Mouse (Mus musculus) gastrocnemius, postnatal 4 days (tissue): ENCODE data around the gene Ak8. TPM values are rescaled to one million over a fixed set of nuclear protein-coding genes. Genes with fewer than 3 reads are reported as not detected.
A peak's percentile ranks its signal among the peaks of the same experiment; 100 is the strongest.

Experiments used
- DNase-seq, 2 experiments: peaks; one replicate each; pipeline ENCODE4 v3.0.0; 2021 to 2022; ENCODE audit warnings: low spot score in 2 of 2, mixed read lengths in 2 of 2
- total RNA-seq, 2 experiments: library from RNA; stranded (reverse); gene quantifications; 2 replicates each; pipeline ENCODE4 v1.2.3; 2021

The Ak8 gene
- total RNA-seq, 2 experiments from 2014 or later, result 0.23 TPM; not detected in 1

DNA sequence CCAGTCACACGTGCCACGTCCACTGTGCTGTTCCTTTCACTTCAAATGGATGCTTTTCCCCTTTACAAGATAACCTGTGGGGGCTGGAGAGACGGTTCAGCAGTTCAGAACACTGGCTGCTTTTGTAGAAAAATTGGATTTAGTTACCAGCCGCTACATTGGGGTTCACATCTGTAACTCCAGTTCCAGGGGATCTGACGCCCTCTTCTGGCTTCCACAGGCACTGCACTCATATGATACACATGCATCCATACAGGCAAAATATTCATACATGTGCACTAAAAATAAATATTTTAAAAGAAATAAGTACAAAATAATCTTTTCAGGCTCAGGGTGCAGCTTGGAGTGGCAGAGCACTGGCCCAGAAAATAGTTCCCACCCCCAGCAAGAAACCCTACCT lies 94.7 kb downstream of the Ak8 start:
- no peak for DNase-seq

DNA sequence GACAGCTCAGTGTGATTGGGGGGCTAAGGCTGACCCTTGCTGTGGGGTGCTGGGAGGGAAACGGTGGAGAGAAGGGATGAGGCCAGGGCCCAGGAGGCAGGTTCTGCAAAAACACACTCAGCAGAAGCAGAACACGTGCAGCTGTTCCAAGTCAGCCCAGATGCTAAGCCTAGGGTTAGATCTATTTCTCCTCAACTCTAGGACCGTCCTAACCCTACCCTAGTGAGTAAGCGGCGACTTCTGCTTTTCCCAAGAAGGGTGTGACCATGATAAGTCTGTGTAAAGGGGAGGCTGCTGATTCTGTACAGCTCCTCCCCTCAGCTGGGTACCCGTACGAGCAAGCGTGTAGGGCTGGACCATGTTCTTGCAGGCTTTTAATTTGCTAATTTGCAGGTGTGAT lies 96.3 kb downstream of the Ak8 start:
- DNase-seq, result no peak

DNA sequence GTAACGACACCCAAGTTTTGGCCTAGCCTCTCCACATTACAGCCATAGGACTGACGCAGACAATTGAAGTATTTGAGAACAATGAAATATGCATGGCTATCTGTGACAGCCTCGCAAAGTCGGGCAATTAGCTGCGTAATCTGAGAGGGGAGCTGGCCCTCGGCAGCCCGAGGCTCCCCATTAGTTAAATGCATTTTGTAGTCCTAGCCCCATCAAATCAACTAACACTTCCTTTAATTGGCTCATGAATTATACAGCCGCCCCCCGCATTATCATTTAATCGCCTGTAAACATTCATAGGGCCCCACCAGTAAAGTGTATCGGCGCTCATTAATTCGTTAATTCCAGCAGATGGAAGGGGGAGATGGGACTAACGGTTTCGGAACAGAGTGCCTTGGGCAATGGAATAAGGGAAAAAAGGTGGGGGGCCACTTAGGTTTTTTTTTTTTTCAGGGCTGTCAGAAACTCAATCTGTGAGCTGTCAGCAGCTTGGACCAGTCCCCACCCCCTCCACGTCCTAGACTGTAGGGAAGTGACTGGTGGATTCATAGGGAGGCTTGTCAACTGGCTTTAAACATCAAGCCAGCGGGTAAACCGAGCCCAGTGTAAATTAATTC lies 97.6 kb downstream of the Ak8 start:
- DNase-seq, result no peak

DNA sequence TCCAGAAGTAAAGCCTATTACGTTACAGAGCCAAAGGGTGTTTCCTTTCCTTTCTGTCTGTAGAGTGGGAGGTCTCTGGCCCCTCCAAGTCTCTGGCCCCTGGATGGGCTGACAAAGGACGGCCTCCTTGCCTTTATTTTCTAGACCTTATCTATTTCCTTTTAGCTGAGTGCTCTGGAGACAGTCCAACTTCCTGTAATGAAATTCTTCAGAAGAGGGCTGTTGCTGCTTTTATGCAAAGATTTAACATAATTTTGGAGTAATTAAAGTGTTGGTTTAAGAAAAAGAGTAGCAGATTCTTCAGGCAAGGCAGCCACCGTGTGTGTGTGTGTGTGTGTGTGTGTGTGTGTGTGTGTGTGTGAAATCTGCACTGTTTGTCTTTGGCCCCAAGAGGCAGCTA lies 98.4 kb downstream of the Ak8 start:
- DNase-seq, result no peak

DNA sequence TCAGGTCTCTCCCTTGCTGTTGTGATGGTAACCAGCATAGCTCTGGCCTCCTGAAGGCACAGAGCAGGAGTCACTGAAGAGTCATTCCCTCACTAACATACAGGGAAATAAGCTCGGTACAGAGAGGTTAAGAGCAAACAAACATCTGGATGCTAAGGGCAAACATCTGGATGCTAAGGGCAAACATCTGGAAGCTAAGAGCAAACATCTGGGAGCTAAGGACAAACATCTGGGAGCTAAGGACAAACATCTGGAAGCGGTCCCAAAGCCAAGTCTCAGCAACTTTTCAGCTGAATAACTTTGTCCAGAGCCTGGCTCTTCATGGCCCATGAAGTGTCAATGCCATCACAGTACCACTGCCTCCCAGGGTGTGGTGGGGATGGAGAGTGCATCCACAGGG lies 99.6 kb downstream of the Ak8 start:
- no peak for DNase-seq

DNA sequence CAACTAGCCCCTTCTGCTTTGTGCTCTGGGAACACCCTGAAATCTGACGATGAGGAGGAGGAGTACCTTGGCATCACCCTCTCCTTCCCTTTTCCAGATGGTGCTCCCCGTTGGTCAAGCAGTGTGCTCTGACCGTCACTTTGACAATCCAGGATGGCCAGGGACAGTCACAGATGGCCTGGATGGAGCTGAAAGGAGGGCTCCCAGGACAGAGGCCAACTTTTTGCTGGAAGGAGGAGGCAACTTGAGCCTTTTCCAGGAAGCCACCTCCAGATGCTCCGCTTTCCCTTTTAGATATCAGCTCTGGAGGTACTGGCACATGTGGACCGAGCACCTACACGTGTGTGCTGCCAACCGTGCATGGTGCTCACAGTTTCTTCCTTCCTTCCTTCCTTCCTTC lies 103.4 kb downstream of the Ak8 start:
- no peak for DNase-seq

DNA sequence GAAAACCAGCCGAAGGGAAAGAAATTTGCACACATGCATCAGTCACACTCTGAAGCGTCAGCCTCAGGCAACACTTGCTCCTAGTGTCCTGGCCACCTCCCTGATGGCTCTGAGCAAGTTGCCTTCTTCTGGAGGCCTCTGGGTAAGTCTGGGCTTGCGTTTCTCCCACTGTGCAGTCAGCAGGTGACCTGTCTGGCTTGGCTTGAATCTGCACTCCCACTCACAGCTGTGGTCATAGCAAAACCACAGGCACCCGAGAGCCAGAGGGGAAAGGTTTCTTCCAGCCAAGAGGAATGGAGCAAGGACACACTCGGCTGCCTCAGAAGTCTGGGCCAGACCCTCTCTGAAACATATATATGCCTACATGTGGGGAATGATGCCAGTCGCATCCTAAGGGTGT lies 108.9 kb downstream of the Ak8 start:
- no peak for DNase-seq

DNA sequence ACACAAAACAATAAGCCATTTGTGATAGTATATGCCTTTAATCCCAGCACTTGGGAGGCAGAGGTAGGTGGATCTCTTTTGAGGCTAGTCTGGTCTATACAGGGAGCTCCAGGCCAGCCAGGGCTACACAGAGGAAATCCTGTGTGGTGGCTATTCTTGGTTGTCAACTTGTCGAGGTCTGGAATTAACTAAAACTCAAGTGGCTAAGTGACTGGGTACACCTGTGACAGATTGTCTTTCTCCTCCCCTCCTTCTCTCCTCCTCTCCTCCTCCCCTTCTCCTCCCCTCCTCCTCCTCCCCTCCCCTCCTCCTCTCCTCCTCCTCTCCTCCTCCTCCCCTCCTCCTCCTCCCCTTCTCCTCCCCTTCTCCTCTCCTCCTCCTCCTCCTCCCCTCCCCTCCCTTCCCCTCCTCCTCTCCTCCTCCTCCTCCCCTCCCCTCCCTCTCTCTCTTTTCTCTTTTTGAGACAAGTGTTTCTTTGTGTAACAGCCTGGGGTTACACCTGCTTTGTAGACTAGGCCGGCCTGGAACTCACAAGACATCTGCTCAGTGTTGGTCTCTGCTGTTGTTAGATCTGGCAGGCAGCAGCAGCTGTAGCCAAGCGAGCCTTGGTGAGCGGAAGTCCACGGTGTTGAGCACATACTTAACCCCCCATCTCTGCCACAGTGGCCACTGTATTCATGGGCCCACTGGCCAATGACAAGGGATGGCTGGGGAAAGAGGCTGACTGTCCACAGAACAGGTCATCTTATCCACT lies 110.5 kb downstream of the Ak8 start:
- no peak for DNase-seq

DNA sequence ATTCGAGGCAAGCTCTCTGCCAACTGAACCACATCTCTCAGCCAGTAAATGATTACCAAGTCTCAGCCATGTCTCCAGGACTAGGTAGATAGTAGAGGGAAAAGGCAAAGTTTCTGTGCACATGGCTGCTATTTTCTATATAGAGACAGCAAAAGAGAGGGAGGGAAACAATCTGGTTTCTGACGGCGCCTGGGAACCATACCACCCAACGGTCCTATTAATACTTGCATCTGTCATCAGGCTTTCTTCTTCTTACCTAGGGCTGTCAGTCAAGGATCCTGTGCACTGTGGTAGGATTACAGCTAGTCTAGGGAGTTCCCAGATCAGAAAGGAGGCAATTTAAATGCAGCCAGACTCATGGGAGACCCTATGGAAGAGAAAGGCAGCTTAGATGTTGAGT lies 118.9 kb downstream of the Ak8 start:
- no peak for DNase-seq

DNA sequence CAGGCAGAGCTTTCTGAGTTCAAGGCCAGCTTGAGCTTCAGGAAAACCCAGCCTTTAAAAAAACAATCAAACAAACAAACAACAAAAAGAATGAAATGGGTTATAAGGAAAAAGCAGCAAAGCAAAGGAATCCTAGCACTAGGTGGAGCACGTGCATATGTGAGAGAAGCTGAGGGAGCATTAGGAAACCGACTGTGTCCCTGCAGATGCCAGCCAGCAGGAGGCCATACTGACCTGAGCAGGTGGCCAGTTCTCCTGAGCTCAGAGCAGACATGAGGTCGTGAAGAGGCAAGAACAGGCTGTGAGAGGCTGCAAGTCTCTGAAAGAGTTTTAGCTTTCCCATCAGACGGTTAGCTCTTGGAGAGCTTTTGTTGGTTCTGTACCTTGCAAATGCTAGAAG lies 129.3 kb downstream of the Ak8 start:
- DNase-seq, result no peak

DNA sequence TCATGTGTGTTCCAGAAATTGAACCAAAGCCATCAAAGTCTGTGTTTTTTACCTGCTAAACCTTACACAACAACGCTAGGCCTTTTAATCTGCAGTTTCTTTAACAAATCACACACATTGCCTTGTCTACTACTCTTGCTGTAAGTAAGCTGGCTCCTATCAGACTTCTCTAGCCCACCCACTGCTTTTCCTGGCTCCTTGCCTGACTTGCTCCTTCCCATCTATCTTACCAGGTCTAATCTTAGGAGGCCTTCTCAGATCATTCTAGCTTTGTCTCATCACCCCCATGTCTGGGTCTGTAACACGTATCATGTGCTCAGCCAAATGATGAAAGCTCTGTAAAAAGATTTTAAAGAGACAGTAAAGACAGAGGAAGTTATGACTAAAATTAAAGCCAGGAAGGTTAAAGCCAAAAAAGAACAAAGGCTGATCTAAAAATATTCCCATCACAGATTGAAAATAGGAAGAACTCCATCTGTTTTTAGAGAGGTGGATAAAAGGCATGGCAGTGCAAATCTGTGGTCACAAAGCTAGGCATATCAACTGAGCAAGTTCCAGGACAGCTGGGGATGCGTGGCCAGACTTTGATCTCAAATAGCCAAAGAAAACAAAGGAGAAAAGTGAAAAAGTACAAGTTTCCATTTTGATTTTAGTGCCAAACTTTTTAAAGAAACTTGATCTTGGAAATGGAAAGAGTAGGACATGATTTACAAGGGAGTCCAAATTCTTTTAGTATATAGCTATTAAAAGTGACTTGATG lies 136.4 kb downstream of the Ak8 start:
- no peak for DNase-seq

DNA sequence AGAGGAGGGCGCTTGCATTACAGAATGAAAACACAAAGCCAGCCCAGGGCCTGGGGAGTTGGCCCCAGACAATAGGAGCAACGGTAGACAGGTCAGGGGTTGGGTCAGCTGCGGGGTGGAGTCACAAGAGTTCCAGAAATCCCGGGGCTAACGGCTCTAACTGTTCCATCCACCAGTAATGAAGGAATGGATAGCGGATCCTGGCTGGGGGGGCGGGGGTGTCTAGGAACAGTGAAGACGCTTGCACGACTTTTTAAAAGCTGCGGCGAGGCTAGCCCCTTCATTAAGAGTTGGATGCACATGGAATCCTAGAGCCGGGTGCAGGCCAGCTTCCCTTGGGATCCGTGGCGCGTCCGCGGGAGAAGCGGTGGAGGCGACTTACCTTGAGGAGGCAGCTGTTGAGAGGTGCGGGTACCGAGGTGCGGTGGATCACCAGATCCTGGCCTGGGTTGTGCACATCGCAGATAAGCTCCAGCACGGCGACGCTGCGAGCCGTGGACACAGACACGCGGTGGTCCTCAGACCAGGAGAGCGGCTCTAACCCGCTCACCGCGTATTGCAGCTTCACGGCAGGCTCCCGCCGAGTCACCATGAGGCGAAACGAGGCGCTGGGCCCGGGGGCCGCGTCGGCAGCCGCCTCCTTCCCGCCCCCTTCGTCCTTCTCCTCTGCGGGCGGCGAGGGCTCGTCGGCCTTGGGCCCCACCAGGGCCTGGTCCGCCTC lies 139.7 kb downstream of the Ak8 start:
- DNase-seq, result peak in 1 of 2 experiments; percentile 30

DNA sequence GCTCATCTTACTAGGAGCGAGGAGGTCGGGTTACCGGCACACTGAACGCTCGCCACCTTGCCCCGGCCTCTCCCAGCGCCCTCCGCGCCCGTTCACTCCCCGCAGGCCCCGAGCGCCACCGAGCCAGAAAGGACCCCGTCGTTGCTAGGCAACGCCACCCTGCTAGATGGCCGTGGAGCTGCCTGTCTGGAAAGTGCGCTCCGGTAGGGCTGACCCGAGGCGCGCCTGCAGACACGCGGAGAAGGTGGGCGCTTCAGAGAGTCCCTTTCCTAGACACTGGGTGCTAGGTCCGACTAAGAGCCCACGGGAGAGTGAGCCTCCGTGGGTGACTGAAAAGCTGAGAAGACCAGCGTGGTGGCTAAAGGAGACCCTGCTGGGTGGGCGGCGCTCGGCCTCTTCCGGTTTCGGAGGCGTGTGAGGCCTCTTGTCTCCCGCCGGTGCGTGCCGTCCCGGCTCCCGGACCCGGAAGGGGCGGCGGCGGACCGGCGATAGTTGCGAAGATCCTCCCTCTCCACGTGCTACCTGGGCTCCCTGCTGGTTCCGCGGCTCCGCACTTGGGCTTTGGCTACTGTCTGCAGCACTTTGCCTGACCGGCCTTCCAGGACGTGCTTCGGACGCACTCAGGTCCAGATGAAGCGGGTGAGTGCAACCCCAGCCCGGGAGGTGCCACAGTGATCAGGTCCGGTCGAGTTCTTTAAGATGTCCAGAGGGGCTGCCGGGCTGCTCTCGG lies 140.4 kb downstream of the Ak8 start, which contains the start of the genes Gtf3c4 and Ddx31:
Gtf3c4 (minus strand) TSS at position 139 of the 730 bp plus-strand sequence.
Ddx31 (plus strand) TSS at position 185 of the 730 bp plus-strand sequence.
- DNase-seq, result peak; percentile 91 to 95

DNA sequence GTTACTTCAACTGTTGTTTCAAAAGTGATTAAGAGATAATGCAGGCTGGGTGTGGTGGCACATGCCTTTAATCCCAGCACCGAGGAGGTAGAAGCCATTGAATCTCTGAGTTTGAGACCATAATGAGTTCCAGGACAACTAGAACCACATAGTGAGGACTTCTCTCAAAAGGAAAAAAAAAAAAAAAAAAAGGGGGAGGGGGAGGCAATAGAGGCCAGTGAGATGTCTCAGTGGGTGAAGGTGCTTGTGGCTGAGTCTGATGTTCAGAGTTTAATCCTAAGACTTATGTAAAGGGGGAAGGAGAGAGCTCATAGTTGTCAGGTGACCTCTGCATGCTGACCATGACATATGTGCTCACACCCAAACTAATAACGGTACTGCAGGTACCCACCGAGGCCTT lies 142.1 kb downstream of the Ak8 start:
- no peak for DNase-seq

DNA sequence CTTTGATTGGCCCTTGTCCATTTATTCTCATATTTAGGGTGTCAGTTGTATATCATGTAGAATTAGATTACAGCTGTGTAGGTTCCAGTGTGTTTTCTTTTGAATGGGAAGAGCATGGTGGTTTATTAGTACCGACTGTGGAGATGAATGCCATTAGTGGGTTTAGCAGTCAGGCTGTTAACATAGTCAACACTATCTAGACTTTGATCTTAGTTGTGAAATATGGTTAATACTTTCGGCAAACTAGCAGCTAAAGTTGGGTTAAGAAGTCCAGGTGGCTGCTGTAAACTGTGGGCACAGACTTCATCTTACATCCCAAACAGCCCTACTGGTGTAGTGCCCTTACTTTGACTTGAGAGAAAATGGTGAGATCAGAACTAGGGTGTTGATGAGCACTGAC lies 148.9 kb downstream of the Ak8 start:
- DNase-seq, result no peak

DNA sequence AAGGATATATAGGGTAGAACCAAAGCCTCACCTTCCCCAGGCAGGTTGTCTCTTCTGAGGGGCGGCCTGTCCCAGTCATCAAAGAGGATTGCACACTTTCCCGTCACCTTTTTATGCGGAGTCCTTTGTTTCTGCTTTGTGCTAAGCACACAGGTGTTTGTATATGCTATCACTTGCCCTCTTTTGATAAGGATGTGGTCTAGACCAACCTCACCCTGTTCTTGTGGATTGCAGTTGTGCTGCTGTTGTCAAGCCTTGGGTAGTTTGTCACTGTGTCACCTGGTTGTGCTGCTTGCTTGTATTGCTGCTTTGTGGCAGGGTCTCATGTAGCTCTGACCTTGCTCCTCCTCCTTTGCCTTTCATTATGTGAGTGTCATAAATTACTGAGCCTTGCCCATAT lies 152.6 kb downstream of the Ak8 start:
- DNase-seq, result no peak

DNA sequence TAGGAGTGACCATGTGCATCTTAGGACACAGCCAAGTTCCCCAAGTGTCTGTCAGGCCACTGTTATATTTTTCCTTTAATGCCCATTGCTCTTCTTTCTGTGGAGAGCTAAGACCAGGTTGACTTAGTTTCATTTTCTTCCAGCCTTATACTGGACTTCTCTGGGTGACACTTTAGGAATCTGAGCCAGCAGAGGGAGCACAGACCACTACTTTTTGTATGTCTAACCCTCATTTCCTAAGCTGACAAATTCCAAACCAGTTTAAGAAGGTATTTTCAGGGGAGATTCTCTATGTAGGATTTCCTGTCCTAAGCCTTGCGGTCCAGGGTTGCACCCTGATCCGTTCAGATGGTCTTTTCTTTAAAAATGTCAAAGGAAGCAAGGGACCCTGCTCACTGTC lies 155.8 kb downstream of the Ak8 start:
- DNase-seq, result no peak

DNA sequence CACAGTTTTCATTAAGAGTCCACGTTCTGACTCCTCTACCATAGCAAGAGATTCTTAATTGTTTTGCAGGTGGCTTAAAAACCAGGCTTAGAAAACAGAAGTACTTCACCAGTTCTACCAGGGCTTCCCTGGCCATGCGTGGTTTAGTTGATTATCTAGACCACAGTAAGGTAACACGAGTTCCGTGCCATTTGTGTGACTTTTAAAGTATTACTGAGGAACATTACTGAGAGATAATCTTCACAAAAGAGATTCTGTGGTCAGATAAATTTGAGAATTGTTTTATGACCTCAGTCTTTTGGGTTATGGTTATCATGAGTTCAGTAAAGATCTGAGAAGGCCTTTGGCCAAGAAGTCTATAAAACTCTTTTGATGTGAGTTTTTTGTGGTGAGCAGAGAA lies 159.3 kb downstream of the Ak8 start:
- DNase-seq, result no peak

DNA sequence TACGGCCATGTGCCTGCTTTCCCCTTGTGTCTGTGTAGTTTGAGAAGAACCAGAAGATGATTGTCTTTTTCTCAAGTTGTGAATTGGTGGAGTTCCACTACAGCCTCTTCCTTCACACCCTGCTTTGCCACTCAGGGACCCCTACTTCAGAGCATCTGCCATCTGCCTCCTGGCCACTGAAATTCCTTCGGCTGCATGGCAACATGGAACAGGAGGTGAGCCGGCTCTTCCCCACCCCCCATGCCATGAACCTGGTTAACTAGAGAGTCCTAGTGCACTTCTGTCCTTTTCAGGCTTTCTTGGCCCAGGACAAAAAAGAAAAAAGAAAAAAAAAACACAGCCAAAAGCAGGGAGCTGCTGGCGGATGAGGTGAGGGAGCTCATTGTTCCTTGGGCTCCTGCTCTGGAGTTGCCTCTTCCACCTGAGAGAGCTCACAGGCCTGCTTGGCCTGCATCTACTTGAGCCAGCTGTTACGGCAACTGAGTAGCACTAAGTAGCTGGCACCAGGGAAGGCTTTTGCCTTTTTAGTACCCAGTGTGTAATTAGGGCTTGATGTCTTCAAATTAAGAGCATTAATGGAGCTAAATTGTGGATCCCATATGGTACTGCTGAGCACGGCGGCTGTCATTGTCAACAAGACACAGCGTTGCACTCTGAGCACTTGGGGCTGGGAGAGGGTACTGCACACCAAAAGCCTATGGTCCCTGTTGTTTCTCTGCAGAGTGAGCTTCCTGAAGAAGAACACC lies 160.9 kb downstream of the Ak8 start:
- no peak for DNase-seq
